Mouse (Mus musculus) adrenal gland, adult 2 months (tissue): ENCODE results near the gene Gm3667. TPM values are rescaled to one million over a fixed set of nuclear protein-coding genes. Genes with fewer than 3 reads are reported as not detected.
"Not testable (repeated sequence)": the region's sequence is repeated elsewhere in the genome, so short reads cannot be mapped to it uniquely, and the experiment has no call there.

Source experiments
- DNase-seq: peaks from one replicate; pipeline ENCODE4 v3.0.0; 2021
- long read RNA-seq: library from polyadenylated mRNA; stranded (forward); transcript quantifications from one replicate; pipeline ENCODE4 v2.0.0, GENCODE M21; 2021
- polyA plus RNA-seq: library from polyadenylated mRNA; depleted of rRNA; stranded (reverse); fragments of >200 nt; gene quantifications from 2 replicates; pipeline ENCODE4 v1.2.3, GENCODE M21; 2012; rRNA removed
- total RNA-seq, 2 experiments: library from RNA; stranded (reverse); gene quantifications; 2 replicates each; pipeline ENCODE4 v1.2.3; 2021

Gene Gm3667
- total RNA-seq (not detected), polyA plus RNA-seq (not detected in 2 replicates)
- long read RNA-seq, result 0 reads

DNA sequence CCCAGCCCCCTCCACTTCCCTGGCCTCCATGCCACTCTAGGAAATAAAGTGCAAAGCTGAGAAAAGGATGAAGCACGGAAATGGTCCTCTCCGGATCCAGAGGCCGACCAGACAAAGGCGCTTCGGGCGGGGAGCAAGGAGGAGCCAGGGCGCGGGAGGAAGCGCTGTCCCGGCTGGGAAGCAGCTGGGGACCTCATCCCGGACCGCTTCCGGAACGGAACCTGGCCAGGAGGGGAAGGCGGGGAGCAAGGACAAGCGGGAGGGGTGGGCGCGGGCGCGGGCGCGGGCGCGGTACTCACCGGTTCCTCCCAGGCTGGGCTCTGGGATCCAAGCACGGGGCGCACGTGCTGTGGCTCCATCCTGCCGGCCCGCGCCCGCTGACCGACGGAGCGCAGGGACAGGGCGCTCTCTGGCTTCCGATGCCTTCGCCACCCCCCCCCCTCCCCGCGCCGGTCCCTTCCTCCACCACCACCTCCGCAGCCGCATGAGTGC, at the start of gene Gm3667:
Gm3667 (minus strand) TSS at position 442 of the 492 bp plus-strand sequence.
- DNase-seq, result peak; percentile 1

DNA sequence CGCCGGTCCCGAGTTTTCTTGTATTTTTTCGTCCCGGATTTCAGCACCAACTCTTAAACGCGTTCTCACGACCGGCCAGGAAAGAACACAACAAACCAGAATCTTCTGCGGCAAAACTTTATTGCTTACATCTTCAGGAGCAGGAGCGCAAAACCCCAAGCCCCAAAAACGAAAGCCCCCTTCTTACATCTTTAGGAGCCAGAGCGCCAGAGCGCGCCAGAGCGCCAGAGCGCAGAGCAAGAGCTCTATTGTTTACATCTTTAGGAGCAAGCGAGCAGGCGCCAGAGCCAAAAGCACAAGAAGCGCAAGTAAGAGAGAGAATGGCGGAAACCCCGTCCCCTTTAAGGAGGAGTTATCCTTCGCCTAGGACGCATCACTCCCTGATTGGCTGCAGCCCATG, 10.1 kb upstream of the Gm3667 start:
- not testable (repeated sequence) for DNase-seq

DNA sequence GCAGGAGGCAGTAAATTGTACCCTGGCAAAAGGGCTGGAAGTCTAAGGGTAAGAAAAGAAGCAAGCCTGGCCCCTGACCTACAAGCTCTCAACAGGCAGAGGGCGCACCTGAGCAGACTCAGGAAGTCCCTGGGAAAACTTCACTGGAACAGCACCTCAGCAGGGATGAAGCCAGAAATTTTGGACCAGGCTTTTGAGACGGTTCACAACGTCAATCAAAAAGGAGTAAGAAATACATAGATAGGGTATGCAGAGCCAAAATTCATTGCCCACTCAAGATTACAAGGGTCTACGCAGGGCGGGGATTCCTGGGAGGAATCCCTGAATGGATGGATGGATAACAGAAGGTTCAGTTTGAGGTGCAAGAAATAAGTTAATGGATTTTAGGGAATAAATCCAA, 951 bp downstream of the Gm3667 start:
- peak; percentile 7 for DNase-seq

DNA sequence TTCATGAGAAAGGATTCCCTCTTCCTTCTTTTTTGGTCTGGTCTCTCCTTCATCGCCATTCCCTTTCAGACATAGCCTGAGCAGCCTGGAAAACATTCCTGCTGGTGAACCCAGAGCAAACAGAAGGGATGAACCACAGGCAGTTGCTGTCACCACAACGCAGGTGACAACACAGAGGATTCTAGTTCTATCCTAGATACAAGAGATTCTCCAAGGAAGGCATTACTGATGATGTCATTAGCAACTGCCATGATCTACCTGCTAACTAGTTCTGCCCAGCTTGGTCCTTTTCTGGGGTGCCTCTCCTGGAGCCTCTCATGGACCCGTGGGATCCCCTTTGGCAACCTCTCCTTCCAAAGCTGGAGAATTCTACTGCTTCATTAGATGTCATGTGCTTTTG, 49.6 kb downstream of the Gm3667 start, which contains the start of gene Gm3642:
Gm3642 (minus strand) TSS at position 101 of the 400 bp plus-strand sequence.
- DNase-seq, result not testable (repeated sequence)

DNA sequence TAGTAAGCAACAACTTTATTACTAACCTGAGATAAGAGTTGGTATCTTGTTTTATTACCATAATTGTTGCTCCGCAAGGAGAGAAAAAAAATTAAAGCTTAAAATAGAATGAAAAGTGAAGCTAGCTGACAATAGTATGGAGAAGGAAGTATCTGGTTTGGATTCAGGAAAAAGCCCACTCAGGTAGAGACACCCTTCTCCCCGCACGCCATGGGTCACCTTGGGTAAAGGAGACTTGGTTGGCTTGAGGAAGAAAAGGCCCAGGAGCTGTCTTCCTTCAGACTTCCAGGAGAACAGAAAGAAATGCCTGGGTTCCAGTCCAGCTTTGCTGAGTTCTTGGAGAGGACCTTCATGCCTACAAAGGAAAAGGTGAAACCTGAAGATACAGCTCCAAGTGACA, 66.5 kb downstream of the Gm3667 start:
- DNase-seq, result not testable (repeated sequence)

Other genes starting within 250 kb of the Gm3667 start
- gene Gm10251, start 205.8 kb downstream of the Gm3667 start, total RNA-seq, result not detected
- not detected in 2 replicates for gene Gm10251, start 205.8 kb downstream of the Gm3667 start, polyA plus RNA-seq
- gene Gm8050, start 169.7 kb downstream of the Gm3667 start, total RNA-seq, result not detected
- gene Gm8050, start 169.7 kb downstream of the Gm3667 start, polyA plus RNA-seq, result not detected in 2 replicates
- under 1 TPM in 1 of 2 experiments, not detected in 1; 0.52 TPM for gene Gm3636, start 147.6 kb downstream of the Gm3667 start, total RNA-seq
- gene Gm3636, start 147.6 kb downstream of the Gm3667 start, polyA plus RNA-seq, result not detected in 2 replicates
- not detected for gene Gm8362, start 115.6 kb downstream of the Gm3667 start, total RNA-seq
- gene Gm8362, start 115.6 kb downstream of the Gm3667 start, polyA plus RNA-seq, result not detected in 2 replicates
- gene Gm3642, start 49.7 kb downstream of the Gm3667 start, total RNA-seq, result not detected
- gene Gm3642, start 49.7 kb downstream of the Gm3667 start, polyA plus RNA-seq, result not detected in 2 replicates
- gene Gm6356, start 83.9 kb upstream of the Gm3667 start, total RNA-seq, result not detected
- gene Gm6356, start 83.9 kb upstream of the Gm3667 start, polyA plus RNA-seq, result not detected in 2 replicates
- gene Gm10406, start 137.5 kb upstream of the Gm3667 start, total RNA-seq, result not detected
- not detected in 2 replicates for gene Gm10406, start 137.5 kb upstream of the Gm3667 start, polyA plus RNA-seq
- not detected for gene Gm3685, start 155.0 kb upstream of the Gm3667 start, total RNA-seq
- not detected in 2 replicates for gene Gm3685, start 155.0 kb upstream of the Gm3667 start, polyA plus RNA-seq
- gene Gm3696, start 210.7 kb upstream of the Gm3667 start, total RNA-seq, result under 1 TPM; 0.21 to 0.26 TPM
- not detected in 2 replicates for gene Gm3696, start 210.7 kb upstream of the Gm3667 start, polyA plus RNA-seq
- gene Gm6676, start 235.4 kb upstream of the Gm3667 start, total RNA-seq, result not detected
- not detected in 2 replicates for gene Gm6676, start 235.4 kb upstream of the Gm3667 start, polyA plus RNA-seq